In the genomic region with DNA sequence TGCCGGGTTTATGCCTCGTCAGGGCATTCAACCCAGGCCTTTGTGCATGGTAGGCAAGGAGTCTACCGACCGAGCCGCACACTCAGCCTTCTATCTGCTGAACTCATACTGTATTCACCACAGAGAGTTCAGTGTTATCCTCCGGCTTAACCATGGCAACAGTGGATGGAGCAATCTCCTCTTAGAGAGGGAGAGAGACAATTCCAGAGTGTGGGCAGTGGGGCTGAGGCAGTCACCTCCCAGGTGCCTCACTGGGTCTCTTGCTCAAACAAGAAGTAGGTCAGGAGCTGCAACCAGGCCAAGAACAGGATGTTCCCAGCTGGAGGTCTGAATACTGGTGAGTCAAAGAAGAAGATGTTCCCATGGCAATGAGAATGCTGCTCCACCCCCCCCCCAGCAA, we compare ENCODE assay signal across 10 mouse cellular contexts. TPM values are rescaled to one million over a fixed set of nuclear protein-coding genes. Genes with fewer than 3 reads are reported as not detected.
DNase-seq lines count a peak whose midpoint lies in the region; ATAC-seq and TF ChIP-seq lines count a peak whose summit lies in the region.
"Had no signal": no experiment of that assay in that cellular context is flagged by ENCODE, and none has a peak within 500 bp of the region (broad histone marks: within the 10 kb centered on the region; RNA-seq: fewer than 3 reads in every experiment).

No protein-coding gene starts in this region.

- no peak for ATAC-seq in heart, embryonic 12.5 days (ENCODE audit: insufficient number of reproducible peaks, low FRiP score)
- ATAC-seq in erythroblast, adult 5-6 weeks (replicated peaks; ENCODE audit: low FRiP score, poor library complexity, severe bottlenecking), result no peak
- no peak for ATAC-seq in megakaryocyte progenitor cell, adult 5-6 weeks (replicated peaks; ENCODE audit: poor library complexity)

- H3K27me3 ChIP-seq in heart, embryonic 12.5 days (replicated peaks), result no peaks in the 10 kb centered on the region
- no peaks in the 10 kb centered on the region for H3K27me3 ChIP-seq in testis, adult 2 months (ENCODE audit: control insufficient read depth, insufficient read depth, low read length)
- H3K27me3 ChIP-seq: neural tube, embryonic 13.5 days had no signal

- peak; percentile 88 for DNase-seq in heart, adult 11 months
- no peak for DNase-seq in testis, postnatal 10 days (ENCODE audit: low spot score)
- DNase-seq in cerebellum, postnatal 25 days, result peak; percentile 57 to 62
- peak; percentile 35 for DNase-seq in right cerebral cortex, postnatal 25 days
- DNase-seq: kidney, postnatal 36 days had no signal

- no peak overlapping the region for H3K4me3 ChIP-seq in heart, embryonic 12.5 days
- peak overlapping the region; percentile 65 for H3K4me3 ChIP-seq in testis, adult 2 months (ENCODE audit: control insufficient read depth, low read depth, low read length)
- H3K4me3 ChIP-seq: neural tube, embryonic 13.5 days had no signal

- 82% methylated on average over 6 of the region's 6 CpGs for WGBS in heart, embryonic 12.5 days

- H3K9ac ChIP-seq in heart, embryonic 12.5 days, result no peak overlapping the region
- H3K9ac ChIP-seq: neural tube, embryonic 13.5 days had no signal

- peaks cover 15% of the 10 kb centered on the region for H3K4me1 ChIP-seq in heart, embryonic 12.5 days (replicated peaks)
- H3K4me1 ChIP-seq in testis, adult 2 months (ENCODE audit: control insufficient read depth, insufficient read depth, low read length), result no peaks in the 10 kb centered on the region

- H3K36me3 ChIP-seq in heart, embryonic 12.5 days, result no peaks in the 10 kb centered on the region
- H3K36me3 ChIP-seq in testis, adult 2 months (ENCODE audit: control insufficient read depth, insufficient read depth, low read length), result no peaks in the 10 kb centered on the region
- H3K36me3 ChIP-seq: neural tube, embryonic 13.5 days had no signal

- no peaks in the 10 kb centered on the region for H3K9me3 ChIP-seq in heart, embryonic 12.5 days (replicated peaks)
- H3K9me3 ChIP-seq: neural tube, embryonic 13.5 days had no signal

- TF ChIP-seq CTCF in testis, adult 2 months (IDR thresholded peaks at IDR 0.05; ENCODE audit: control insufficient read depth, insufficient read depth, insufficient replicate concordance, low read depth, low read length), result no peak

- TF ChIP-seq POLR2A in testis, adult 2 months (IDR thresholded peaks at IDR 0.05; ENCODE audit: control insufficient read depth, low read depth, low read length), result no peak

- H3K4me2 ChIP-seq in heart, embryonic 12.5 days, result no peak overlapping the region
- H3K4me2 ChIP-seq: neural tube, embryonic 13.5 days had no signal

- H3K27ac ChIP-seq in heart, embryonic 12.5 days (ENCODE audit: poor library complexity, severe bottlenecking), result no peak overlapping the region
- H3K27ac ChIP-seq in testis, adult 2 months (ENCODE audit: control insufficient read depth, insufficient read depth, low read depth, low read length), result no peak overlapping the region
- H3K27ac ChIP-seq: neural tube, embryonic 13.5 days had no signal

RNA-seq across cellular contexts. Expression of gene Nmnat2, which starts 56.8 kb away (rescaled TPM):
- polyA plus RNA-seq in heart, embryonic 12.5 days (2016; fragmentation: Nextera tagmentation; extraction: Ambion mirVana), result 0.98 and 1.2 TPM in 2 replicates
- 2.8 and 3.2 TPM in 2 replicates for polyA plus RNA-seq in testis, adult 2 months (2012; rRNA removed)
- not detected in 2 replicates for total RNA-seq in erythroblast, adult 5-6 weeks (2015; ENCODE audit: low replicate concordance)
- 0.14 TPM in 1 of 2 replicates, not detected in the other for total RNA-seq in erythroblast, adult 5-6 weeks (2017; ENCODE audit: low replicate concordance)
- total RNA-seq in megakaryocyte progenitor cell, adult 5-6 weeks (2015), result 0.20 TPM in 1 of 2 replicates, not detected in the other
- 0.21 TPM in 1 of 2 replicates, not detected in the other for total RNA-seq in megakaryocyte progenitor cell, adult 5-6 weeks (2017)
